Mouse (Mus musculus): ENCODE measurements at regions not wholly inside any gene's neighbourhood (a gene's known extent, or its start where the extent isn't known, plus 50 kb on each side); places are given as distances from the start of the nearest gene placed in this dataset.
A peak's percentile ranks its signal among the peaks of the same experiment; 100 is the strongest.

GRCm38 (mm10) chr13:83716711-83717171 lies 212.9 kb downstream of the Mef2c start:
- TF ChIP-seq CTCF (IDR thresholded peaks at IDR 0.05), result no peak
- intact Hi-C loops (cut with DNase I), result loop anchor here (5.0 to 10.0 kb wide), 2 partner anchors 1448 to 1934 kb away; partner anchors contain the start of gene Cetn3
- peak overlapping the region; percentile 96 for H3K27ac ChIP-seq
- DNase-seq (ENCODE audit: extremely low spot score in 1 of 2, low spot score in 2 of 2), result no peak
- peak overlapping the region; percentile 83 for H3K4me3 ChIP-seq

- Histone ChIP-seq H3K4me3 (peak overlapping the region; percentile 83), H3K27ac (peak overlapping the region; percentile 96)
- DNase-seq (ENCODE audit: extremely low spot score in 1 of 2, low spot score in 2 of 2), result no peak
- no peak for TF ChIP-seq CTCF (IDR thresholded peaks at IDR 0.05)
- intact Hi-C loops (cut with DNase I), result loop anchor here (5.0 to 10.0 kb wide), 2 partner anchors 1447 to 1935 kb away; partner anchors contain the start of gene Cetn3
These were observed 213.9 kb downstream of the Mef2c start for GRCm38 (mm10) chr13:83717686-83718210.

GRCm38 (mm10) chr13:83718431-83719410 lies 214.9 kb downstream of the Mef2c start:
- Histone ChIP-seq H3K27ac (peak overlapping the region; percentile 96), H3K4me3 (peak overlapping the region; percentile 83)
- no peak for TF ChIP-seq CTCF (IDR thresholded peaks at IDR 0.05)
- intact Hi-C loops (cut with DNase I), result loop anchor here (5.0 to 10.0 kb wide), 2 partner anchors 1446 to 1936 kb away; partner anchors contain the start of gene Cetn3
- DNase-seq (ENCODE audit: extremely low spot score in 1 of 2, low spot score in 2 of 2), result no peak

- intact Hi-C loops (cut with DNase I), result loop anchor here (5.0 to 10.0 kb wide), 5 partner anchors 595 to 1937 kb away; partner anchors contain the start of gene Cetn3
- DNase-seq (ENCODE audit: extremely low spot score in 1 of 2, low spot score in 2 of 2), result no peak
These were observed 215.9 kb downstream of the Mef2c start for GRCm38 (mm10) chr13:83719635-83720291.

GRCm38 (mm10) chr13:83720352-83720751 lies 216.5 kb downstream of the Mef2c start:
- no peak for TF ChIP-seq CTCF (IDR thresholded peaks at IDR 0.05)
- peak overlapping the region; percentile 96 for H3K27ac ChIP-seq
- DNase-seq (ENCODE audit: extremely low spot score in 1 of 2, low spot score in 2 of 2), result no peak
- intact Hi-C loops (cut with DNase I), result loop anchor here (5.0 to 10.0 kb wide), 3 partner anchors 596 to 1773 kb away; no protein-coding TSS in a partner anchor
- H3K4me3 ChIP-seq, result peak overlapping the region; percentile 83

More at GRCm38 (mm10) chr13:83719635-83720291, 215.9 kb downstream of the Mef2c start:
- H3K27ac ChIP-seq, result peak overlapping the region; percentile 96
- H3K4me3 ChIP-seq, result peak overlapping the region; percentile 83
- no peak for TF ChIP-seq CTCF (IDR thresholded peaks at IDR 0.05)

- DNase-seq (ENCODE audit: extremely low spot score in 1 of 2, low spot score in 2 of 2), result peak; percentile 84 to 86
- intact Hi-C loops (cut with DNase I), result loop anchor here (5.0 to 10.0 kb wide), 3 partner anchors 596 to 1774 kb away; no protein-coding TSS in a partner anchor
- H3K4me3 ChIP-seq, result peak overlapping the region; percentile 83
- peak; percentile 29 for TF ChIP-seq CTCF (IDR thresholded peaks at IDR 0.05)
- peak overlapping the region; percentile 99 for H3K27ac ChIP-seq
These were observed 217.1 kb downstream of the Mef2c start for GRCm38 (mm10) chr13:83720883-83721371.

- Histone ChIP-seq H3K4me3 (peak overlapping the region; percentile 83), H3K27ac (peak overlapping the region; percentile 99)
- no peak for TF ChIP-seq CTCF (IDR thresholded peaks at IDR 0.05)
- intact Hi-C loops (cut with DNase I), result loop anchor here (5.0 to 10.0 kb wide), 3 partner anchors 597 to 1774 kb away; no protein-coding TSS in a partner anchor
- no peak for DNase-seq (ENCODE audit: extremely low spot score in 1 of 2, low spot score in 2 of 2)
These were observed 217.7 kb downstream of the Mef2c start for GRCm38 (mm10) chr13:83721563-83721962.

- Histone ChIP-seq H3K27ac (peak overlapping the region; percentile 99), H3K4me3 (peak overlapping the region; percentile 83)
- intact Hi-C loops (cut with DNase I), result loop anchor here (5.0 to 10.0 kb wide), 3 partner anchors 597 to 1775 kb away; no protein-coding TSS in a partner anchor
- TF ChIP-seq CTCF (IDR thresholded peaks at IDR 0.05), result peak; percentile 23; the same call in 1 of the 2 replicates
- peak; percentile 51 to 55 for DNase-seq (ENCODE audit: extremely low spot score in 1 of 2, low spot score in 2 of 2)
These were observed 218.4 kb downstream of the Mef2c start for GRCm38 (mm10) chr13:83722241-83722640.

- Histone ChIP-seq H3K4me3 (peak overlapping the region; percentile 83), H3K27ac (peak overlapping the region; percentile 99)
- intact Hi-C loops (cut with DNase I), result loop anchor here (5.0 to 10.0 kb wide), 3 partner anchors 598 to 1775 kb away; no protein-coding TSS in a partner anchor
- no peak for TF ChIP-seq CTCF (IDR thresholded peaks at IDR 0.05)
- no peak for DNase-seq (ENCODE audit: extremely low spot score in 1 of 2, low spot score in 2 of 2)
These were observed 219.0 kb downstream of the Mef2c start for GRCm38 (mm10) chr13:83722791-83723190.

- Histone ChIP-seq H3K4me3 (peak overlapping the region; percentile 83), H3K27ac (peak overlapping the region; percentile 99)
- DNase-seq (ENCODE audit: extremely low spot score in 1 of 2, low spot score in 2 of 2), result no peak
- intact Hi-C loops (cut with DNase I), result loop anchor here (5.0 to 10.0 kb wide), 3 partner anchors 599 to 1776 kb away; no protein-coding TSS in a partner anchor
- TF ChIP-seq CTCF (IDR thresholded peaks at IDR 0.05), result no peak
These were observed 219.6 kb downstream of the Mef2c start for GRCm38 (mm10) chr13:83723396-83723795.
